Mouse (Mus musculus): ENCODE results near the gene Gm10471.
"Not testable (repeated sequence)": the region's sequence is repeated elsewhere in the genome, so short reads cannot be mapped to it uniquely, and the experiment has no call there.

- not testable (repeated sequence) for TF ChIP-seq CTCF (IDR thresholded peaks at IDR 0.05; ENCODE audit: insufficient read depth, low read length); POLR2A (IDR thresholded peaks at IDR 0.05; ENCODE audit: borderline replicate concordance, extremely low read depth, low read depth, low read length)
These were observed 49.6 kb downstream of the Gm10471 start, which contains the start of gene Speer4a for GRCm38 (mm10) chr5:26039458-26039857.

Measured in lung, adult 2 months (tissue).